Mouse (Mus musculus) liver, adult 2 months (tissue): Measurements from ENCODE around the gene 1700024P04Rik.

Experiments
- CTCF ChIP-seq: fragments of 200-500 bp; IDR thresholded peaks from 2 replicates; pipeline ENCODE4 v1.5.1; 2011; ENCODE audit warnings: low read depth, low read length, control low read depth
- POLR2A ChIP-seq: fragments of 200-500 bp; IDR thresholded peaks from 2 replicates; pipeline ENCODE4 v1.6.1; 2011; ENCODE audit warnings: low read length, control low read depth; ENCODE audit not compliant: insufficient read depth; ENCODE audit errors: extremely low read depth

DNA sequence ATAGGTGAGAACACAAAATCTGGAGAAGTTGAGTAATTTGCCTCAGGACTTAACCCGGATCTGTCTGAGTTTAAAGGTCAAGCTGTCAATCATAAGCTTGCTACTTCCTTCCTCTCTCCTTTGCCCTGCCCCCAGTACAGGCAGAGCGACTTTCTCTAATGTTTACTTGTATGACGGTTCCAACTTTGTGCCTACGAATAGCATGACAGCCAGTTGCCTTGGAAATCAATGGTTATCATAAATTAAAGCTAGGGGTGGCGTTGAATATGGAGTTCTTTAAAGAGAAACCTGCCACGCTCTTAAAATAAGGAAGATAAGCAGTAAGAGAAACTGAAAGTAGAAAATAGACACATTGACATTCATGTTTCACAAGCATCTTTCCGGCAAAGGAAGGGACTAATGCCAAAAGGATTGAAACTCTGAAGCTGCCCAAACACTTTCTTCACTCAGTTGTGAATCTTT is 39.7 kb downstream of the 1700024P04Rik start:
- TF ChIP-seq CTCF (no peak), POLR2A (no peak)
